Mouse (Mus musculus) hindbrain, embryonic 12.5 days (tissue): Measurements from ENCODE around the gene Arhgap22. TPM values are rescaled to one million over a fixed set of nuclear protein-coding genes. Genes with fewer than 3 reads are reported as not detected.

Experiments
- ATAC-seq: fragments of 200-750 bp; cut with Nextera tagmentation; 2 replicates; pipeline ENCODE4 v1.8.0; 2017; ENCODE audit warnings: moderate TSS enrichment; ENCODE audit not compliant: low FRiP score
- H3K27ac ChIP-seq: fragments of 300-500 bp; sonication (generic); 2 replicates; pipeline ENCODE4 v1.5.1; 2016; ENCODE audit warnings: mild to moderate bottlenecking
- H3K27me3 ChIP-seq: fragments of 300-500 bp; sonication (generic); 2 replicates; pipeline ENCODE4 v1.6.1; 2016; ENCODE audit warnings: mild to moderate bottlenecking
- H3K36me3 ChIP-seq: fragments of 300-500 bp; sonication (generic); 2 replicates; pipeline ENCODE4 v1.6.1; 2016; ENCODE audit warnings: mild to moderate bottlenecking
- H3K4me1 ChIP-seq: fragments of 300-500 bp; sonication (generic); 2 replicates; pipeline ENCODE4 v1.6.1; 2016
- H3K4me2 ChIP-seq: fragments of 300-500 bp; sonication (generic); replicated peaks from 2 replicates; pipeline ENCODE4 v1.6.1; 2016; ENCODE audit warnings: mild to moderate bottlenecking
- H3K4me3 ChIP-seq: fragments of 300-500 bp; sonication (generic); 2 replicates; pipeline ENCODE4 v1.5.1; 2016; ENCODE audit warnings: mild to moderate bottlenecking
- H3K9ac ChIP-seq: fragments of 300-500 bp; sonication (generic); 2 replicates; pipeline ENCODE4 v1.6.1; 2016; ENCODE audit warnings: mild to moderate bottlenecking, moderate library complexity
- H3K9me3 ChIP-seq: fragments of 300-500 bp; sonication (generic); replicated peaks from 2 replicates; pipeline ENCODE4 v1.6.1; 2016; ENCODE audit warnings: mild to moderate bottlenecking
- WGBS: fragments of 180-500 bp; shearing (Covaris S2); methylation state at CpG from one replicate; pipeline ENCODE4 v1.1.7; 2016; 5-methylcytosine and 5-hydroxymethylcytosine counted together
- polyA plus RNA-seq: library from polyadenylated mRNA; unstranded; fragments of >200 nt; fragmentation: Nextera tagmentation; extraction: Ambion mirVana; gene quantifications from 2 replicates; pipeline ENCODE4 v1.2.1, GENCODE M21; 2016

Arhgap22 gene
- polyA plus RNA-seq, 1 experiment from 2014 or later, result 2.0 TPM

GRCm38 (mm10) chr14:33250215-33250939, 36.6 kb downstream of the Arhgap22 start:
- Histone ChIP-seq H3K9me3 (no peaks in the 10 kb centered on the region), H3K27me3 (peaks cover 14% of the 10 kb centered on the region), H3K4me2 (peak overlapping the region; percentile 84), H3K36me3 (no peaks in the 10 kb centered on the region), H3K9ac (peak overlapping the region; percentile 49), H3K4me3 (peak overlapping the region; percentile 35), H3K4me1 (peaks cover 22% of the 10 kb centered on the region), H3K27ac (no peak overlapping the region)
- peak; percentile 50 for ATAC-seq
- under 1% methylated on average over 30 of the region's 30 CpGs for WGBS

GRCm38 (mm10) chr14:33250956-33251745, 37.3 kb downstream of the Arhgap22 start:
- Histone ChIP-seq H3K4me3 (peak overlapping the region; percentile 35), H3K4me1 (peaks cover 22% of the 10 kb centered on the region), H3K9ac (no peak overlapping the region), H3K36me3 (no peaks in the 10 kb centered on the region), H3K27ac (no peak overlapping the region), H3K27me3 (peaks cover 14% of the 10 kb centered on the region), H3K9me3 (no peaks in the 10 kb centered on the region), H3K4me2 (peak overlapping the region; percentile 84)
- whole genome bisulfite sequencing, result 7% methylated on average over 13 of the region's 13 CpGs
- no peak for ATAC-seq

GRCm38 (mm10) chr14:33258256-33258655, 44.4 kb downstream of the Arhgap22 start:
- H3K27me3 ChIP-seq, result no peaks in the 10 kb centered on the region
- 86% methylated on average over 5 of the region's 5 CpGs for WGBS
- H3K4me1 ChIP-seq, result peaks cover 6% of the 10 kb centered on the region; the same call in 1 of the 2 replicates
- H3K9ac ChIP-seq, result no peak overlapping the region
- no peak overlapping the region for H3K27ac ChIP-seq
- no peaks in the 10 kb centered on the region for H3K9me3 ChIP-seq
- no peak overlapping the region for H3K4me2 ChIP-seq
- no peaks in the 10 kb centered on the region for H3K36me3 ChIP-seq
- no peak overlapping the region for H3K4me3 ChIP-seq
- no peak for ATAC-seq

- H3K27me3 ChIP-seq, result no peaks in the 10 kb centered on the region
- ATAC-seq, result no peak
- no peak overlapping the region for H3K4me2 ChIP-seq
- H3K4me3 ChIP-seq, result no peak overlapping the region
- no peak overlapping the region for H3K27ac ChIP-seq
- H3K36me3 ChIP-seq, result no peaks in the 10 kb centered on the region
- WGBS, result 84% methylated on average over 6 of the region's 6 CpGs
- H3K9me3 ChIP-seq, result no peaks in the 10 kb centered on the region
- H3K4me1 ChIP-seq, result peaks cover 6% of the 10 kb centered on the region; the same call in 1 of the 2 replicates
- H3K9ac ChIP-seq, result no peak overlapping the region
Observed at GRCm38 (mm10) chr14:33260131-33260530, 46.3 kb downstream of the Arhgap22 start.

GRCm38 (mm10) chr14:33264795-33265194, 51.0 kb downstream of the Arhgap22 start:
- Histone ChIP-seq H3K4me2 (no peak overlapping the region), H3K4me1 (peaks cover 6% of the 10 kb centered on the region; the same call in 1 of the 2 replicates), H3K27ac (no peak overlapping the region), H3K4me3 (no peak overlapping the region), H3K36me3 (no peaks in the 10 kb centered on the region), H3K9me3 (0 out of 2 replicates have a peak, but pooled peaks cover 10% of the 10 kb centered on the region), H3K9ac (no peak overlapping the region), H3K27me3 (no peaks in the 10 kb centered on the region)
- WGBS, result 94% methylated on average over 13 of the region's 13 CpGs
- no peak for ATAC-seq

- Histone ChIP-seq H3K4me1 (peaks cover 2% of the 10 kb centered on the region; the same call in 1 of the 2 replicates), H3K4me2 (no peak overlapping the region), H3K27me3 (no peaks in the 10 kb centered on the region), H3K9ac (no peak overlapping the region), H3K4me3 (no peak overlapping the region), H3K27ac (no peak overlapping the region), H3K9me3 (no peaks in the 10 kb centered on the region), H3K36me3 (no peaks in the 10 kb centered on the region)
- WGBS, result 83% methylated on average over 2 of the region's 2 CpGs
- no peak for ATAC-seq
Observed at GRCm38 (mm10) chr14:33276240-33276639, 62.4 kb downstream of the Arhgap22 start.

- H3K9me3 ChIP-seq, result no peaks in the 10 kb centered on the region
- no peak overlapping the region for H3K4me3 ChIP-seq
- no peaks in the 10 kb centered on the region for H3K27me3 ChIP-seq
- H3K36me3 ChIP-seq, result no peaks in the 10 kb centered on the region
- ATAC-seq, result no peak
- H3K4me2 ChIP-seq, result no peak overlapping the region
- H3K4me1 ChIP-seq, result peaks cover 2% of the 10 kb centered on the region; the same call in 1 of the 2 replicates
- no peak overlapping the region for H3K9ac ChIP-seq
- 75% methylated on average over 2 of the region's 2 CpGs for WGBS
- no peak overlapping the region for H3K27ac ChIP-seq
Observed at GRCm38 (mm10) chr14:33278374-33278773, 64.5 kb downstream of the Arhgap22 start.

- ATAC-seq, result no peak
- Histone ChIP-seq H3K27ac (no peak overlapping the region), H3K36me3 (no peaks in the 10 kb centered on the region), H3K4me3 (no peak overlapping the region), H3K4me2 (no peak overlapping the region), H3K27me3 (no peaks in the 10 kb centered on the region), H3K4me1 (no peaks in the 10 kb centered on the region), H3K9ac (no peak overlapping the region), H3K9me3 (no peaks in the 10 kb centered on the region)
- WGBS, result 88% methylated on average over 2 of the region's 2 CpGs
Observed at GRCm38 (mm10) chr14:33280921-33281320, 67.1 kb downstream of the Arhgap22 start.

GRCm38 (mm10) chr14:33282447-33282846, 68.6 kb downstream of the Arhgap22 start:
- Histone ChIP-seq H3K27me3 (no peaks in the 10 kb centered on the region), H3K9ac (no peak overlapping the region), H3K4me3 (no peak overlapping the region), H3K9me3 (no peaks in the 10 kb centered on the region), H3K4me2 (no peak overlapping the region), H3K4me1 (no peaks in the 10 kb centered on the region), H3K36me3 (no peaks in the 10 kb centered on the region), H3K27ac (no peak overlapping the region)
- no peak for ATAC-seq
- WGBS, result 90% methylated on average over 4 of the region's 4 CpGs

GRCm38 (mm10) chr14:33287920-33288319, 74.1 kb downstream of the Arhgap22 start:
- no peaks in the 10 kb centered on the region for H3K36me3 ChIP-seq
- no peaks in the 10 kb centered on the region for H3K9me3 ChIP-seq
- H3K27ac ChIP-seq, result no peak overlapping the region
- H3K4me3 ChIP-seq, result no peak overlapping the region
- H3K4me1 ChIP-seq, result no peaks in the 10 kb centered on the region
- 71% methylated on average over 4 of the region's 4 CpGs for WGBS
- no peak for ATAC-seq
- H3K9ac ChIP-seq, result no peak overlapping the region
- H3K27me3 ChIP-seq, result no peaks in the 10 kb centered on the region
- no peak overlapping the region for H3K4me2 ChIP-seq

GRCm38 (mm10) chr14:33290038-33290437, 76.2 kb downstream of the Arhgap22 start:
- H3K4me2 ChIP-seq, result no peak overlapping the region
- ATAC-seq, result no peak
- no peak overlapping the region for H3K9ac ChIP-seq
- H3K36me3 ChIP-seq, result no peaks in the 10 kb centered on the region
- H3K4me1 ChIP-seq, result no peaks in the 10 kb centered on the region
- H3K27ac ChIP-seq, result no peak overlapping the region
- H3K9me3 ChIP-seq, result no peaks in the 10 kb centered on the region
- H3K27me3 ChIP-seq, result no peaks in the 10 kb centered on the region
- 56% methylated on average over 9 of the region's 9 CpGs for WGBS
- H3K4me3 ChIP-seq, result no peak overlapping the region

- Histone ChIP-seq H3K36me3 (no peaks in the 10 kb centered on the region), H3K9me3 (no peaks in the 10 kb centered on the region), H3K4me1 (peaks cover 4% of the 10 kb centered on the region; the same call in 1 of the 2 replicates), H3K4me3 (no peak overlapping the region), H3K27ac (no peak overlapping the region), H3K27me3 (no peaks in the 10 kb centered on the region), H3K4me2 (no peak overlapping the region), H3K9ac (no peak overlapping the region)
- 54% methylated on average over 1 of the region's 1 CpGs for WGBS
- ATAC-seq, result no peak
Observed at GRCm38 (mm10) chr14:33294488-33294887, 80.7 kb downstream of the Arhgap22 start.
